Mouse (Mus musculus) stomach, postnatal 0 days (tissue): ENCODE data around the gene Gna12.

ENCODE experiments used
- CTCF ChIP-seq: IDR thresholded peaks from 2 replicates; pipeline ENCODE4 v1.5.1; 2016; ENCODE audit warnings: antibody characterized with exemption, low read depth, mild to moderate bottlenecking, moderate library complexity
- EP300 ChIP-seq: optimal IDR thresholded peaks from 2 replicates; pipeline ENCODE3; 2016; ENCODE audit warnings: antibody characterized with exemption

DNA sequence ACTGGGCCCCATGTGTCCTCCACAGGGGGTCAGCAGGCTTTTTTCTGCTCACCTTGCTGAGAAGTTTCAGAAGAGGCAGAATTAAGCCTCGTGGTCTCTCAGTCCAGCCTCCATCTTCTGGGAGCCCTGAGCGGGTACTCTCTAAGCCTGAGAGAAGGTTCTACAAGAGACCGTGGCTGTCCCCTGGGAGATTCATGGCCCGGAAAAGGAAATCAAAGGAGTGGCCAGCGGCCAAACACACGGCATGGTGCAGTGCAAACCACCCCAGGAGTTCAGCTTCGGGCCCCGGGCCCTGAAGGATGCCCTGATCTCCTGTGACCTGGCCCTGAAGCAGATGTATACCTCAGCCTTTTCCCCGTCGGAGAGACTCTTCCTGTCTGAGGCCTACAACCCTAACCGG, 89.2 kb downstream of the Gna12 start:
- no peak for TF ChIP-seq CTCF
- TF ChIP-seq EP300: no peak
